Mouse (Mus musculus) liver, embryonic 11.5 days (tissue): Measurements from ENCODE around the gene Gas6. TPM values are rescaled to one million over a fixed set of nuclear protein-coding genes. Genes with fewer than 3 reads are reported as not detected.

Source experiments
- ATAC-seq: fragments of 200-750 bp; cut with Nextera tagmentation; replicated peaks from 2 replicates; pipeline ENCODE4 v1.8.0; 2017; ENCODE audit warnings: moderate number of reproducible peaks, mild to moderate bottlenecking, moderate TSS enrichment, moderate library complexity; ENCODE audit not compliant: low FRiP score
- DNase-seq: peaks from one replicate; pipeline ENCODE4 v3.0.0-alpha.2; 2017; ENCODE audit warnings: low spot score
- H3K27ac ChIP-seq: fragments of 300-500 bp; sonication (generic); 2 replicates; pipeline ENCODE4 v1.5.1; 2014; ENCODE audit warnings: mild to moderate bottlenecking, low read depth, low read length, control low read depth
- H3K27me3 ChIP-seq: fragments of 300-500 bp; sonication (generic); replicated peaks from 2 replicates; pipeline ENCODE4 v1.6.1; 2014; ENCODE audit warnings: low read length, mixed read lengths; ENCODE audit not compliant: control insufficient read depth, insufficient read depth
- H3K36me3 ChIP-seq: fragments of 300-500 bp; sonication (generic); 2 replicates; pipeline ENCODE4 v1.6.1; 2014; ENCODE audit warnings: mild to moderate bottlenecking, low read length, moderate library complexity, mixed read lengths; ENCODE audit not compliant: control insufficient read depth, insufficient read depth
- H3K4me1 ChIP-seq: fragments of 300-500 bp; sonication (generic); replicated peaks from 2 replicates; pipeline ENCODE4 v1.6.1; 2014; ENCODE audit warnings: low read length, mixed read lengths; ENCODE audit not compliant: control insufficient read depth, insufficient read depth
- H3K4me2 ChIP-seq: fragments of 300-500 bp; sonication (generic); 2 replicates; pipeline ENCODE4 v1.6.1; 2014; ENCODE audit warnings: mild to moderate bottlenecking, control low read depth, moderate library complexity
- H3K4me3 ChIP-seq: fragments of 300-500 bp; sonication (generic); 2 replicates; pipeline ENCODE4 v1.5.1; 2014; ENCODE audit warnings: low read depth, low read length, control low read depth
- H3K9ac ChIP-seq: fragments of 300-500 bp; sonication (generic); 2 replicates; pipeline ENCODE4 v1.6.1; 2014; ENCODE audit warnings: low read depth, low read length, control low read depth
- H3K9me3 ChIP-seq: fragments of 300-500 bp; sonication (generic); 2 replicates; pipeline ENCODE4 v1.6.1; 2016; ENCODE audit warnings: low read length, inconsistent platforms, mixed read lengths; ENCODE audit not compliant: control insufficient read depth
- WGBS: fragments of 180-500 bp; shearing (Covaris S2); extraction: QIAGEN DNeasy Blood & Tissue Kit; methylation state at CpG from one replicate; pipeline ENCODE4 v1.1.7; 2014; 5-methylcytosine and 5-hydroxymethylcytosine counted together
- polyA plus RNA-seq: library from polyadenylated mRNA; unstranded; fragments of >200 nt; fragmentation: Nextera tagmentation; extraction: Ambion mirVana; gene quantifications from 2 replicates; pipeline ENCODE4 v1.2.1, GENCODE M21; 2014

Gene Gas6
- polyA plus RNA-seq, 1 experiment from 2014 or later, result 5.5 TPM

DNA sequence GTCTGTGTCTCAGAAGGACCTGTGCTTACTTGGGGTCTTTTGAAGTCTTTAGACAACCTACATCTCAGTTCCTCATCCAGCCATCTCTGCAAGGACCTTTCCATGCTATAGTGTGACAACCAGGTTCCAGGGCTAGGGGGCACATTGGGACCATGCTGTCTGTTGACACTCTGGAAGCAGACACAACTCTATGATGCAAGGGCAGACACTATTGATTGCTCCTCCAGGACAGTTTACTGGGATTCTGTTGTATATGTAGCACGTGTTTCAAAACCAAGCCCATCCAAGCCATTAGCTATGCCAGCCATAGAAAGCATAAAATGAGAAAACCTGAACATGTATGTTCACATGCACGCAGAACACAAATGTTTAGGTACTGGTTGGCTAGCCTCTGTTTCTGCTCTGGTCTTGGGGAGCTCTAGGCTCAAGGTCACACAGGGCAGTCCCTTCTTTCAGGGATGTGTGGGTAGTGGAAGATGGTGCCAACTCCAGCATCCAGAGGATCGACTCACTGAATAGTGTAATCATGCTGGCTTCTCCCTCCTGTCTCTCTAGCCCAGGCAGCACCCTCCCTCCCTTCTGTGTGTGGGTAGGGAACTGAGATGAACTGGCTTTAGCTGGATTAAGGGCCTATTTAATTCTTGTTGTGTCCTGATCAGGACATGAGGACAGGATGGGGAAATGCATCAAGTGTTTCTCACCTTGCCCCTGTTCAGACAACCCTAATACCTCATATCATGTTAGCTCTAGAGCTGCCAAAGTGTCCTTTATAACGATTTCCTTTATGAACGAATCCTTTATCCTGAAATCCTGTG is 19.5 kb upstream of the Gas6 start:
- WGBS, result 78% methylated on average over 5 of the region's 5 CpGs
- Histone ChIP-seq H3K9me3 (no peaks in the 10 kb centered on the region), H3K4me2 (no peak overlapping the region), H3K27ac (no peak overlapping the region), H3K4me1 (no peaks in the 10 kb centered on the region), H3K4me3 (no peak overlapping the region), H3K36me3 (no peaks in the 10 kb centered on the region), H3K27me3 (no peaks in the 10 kb centered on the region), H3K9ac (no peak overlapping the region)
- DNase-seq (no peak), ATAC-seq (no peak)

DNA sequence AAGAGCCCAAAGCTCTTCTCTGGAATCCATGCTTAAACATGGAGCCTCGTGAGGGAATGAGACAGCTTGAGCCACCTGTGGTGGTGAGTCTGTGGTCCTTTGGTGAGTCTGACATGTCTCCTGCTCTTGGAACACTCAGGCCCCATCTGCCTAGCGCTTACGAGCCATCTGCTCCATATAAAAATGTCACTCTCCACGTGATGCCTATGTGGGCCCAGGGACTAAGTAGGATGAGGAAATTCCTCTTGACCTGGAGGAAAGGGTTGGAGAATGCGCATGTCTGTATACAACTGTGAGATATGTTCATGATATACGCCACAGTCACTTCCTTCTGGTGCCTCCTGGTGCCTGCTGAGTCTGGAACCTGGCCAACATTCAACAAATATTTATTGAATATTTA is 18.4 kb upstream of the Gas6 start:
- H3K9ac ChIP-seq, result no peak overlapping the region
- H3K4me1 ChIP-seq, result no peaks in the 10 kb centered on the region
- ATAC-seq (no peak), DNase-seq (no peak)
- no peaks in the 10 kb centered on the region for H3K36me3 ChIP-seq
- no peak overlapping the region for H3K4me3 ChIP-seq
- 65% methylated on average over 6 of the region's 6 CpGs for WGBS
- H3K27ac ChIP-seq, result no peak overlapping the region
- H3K9me3 ChIP-seq, result no peaks in the 10 kb centered on the region
- no peaks in the 10 kb centered on the region for H3K27me3 ChIP-seq
- H3K4me2 ChIP-seq, result no peak overlapping the region

DNA sequence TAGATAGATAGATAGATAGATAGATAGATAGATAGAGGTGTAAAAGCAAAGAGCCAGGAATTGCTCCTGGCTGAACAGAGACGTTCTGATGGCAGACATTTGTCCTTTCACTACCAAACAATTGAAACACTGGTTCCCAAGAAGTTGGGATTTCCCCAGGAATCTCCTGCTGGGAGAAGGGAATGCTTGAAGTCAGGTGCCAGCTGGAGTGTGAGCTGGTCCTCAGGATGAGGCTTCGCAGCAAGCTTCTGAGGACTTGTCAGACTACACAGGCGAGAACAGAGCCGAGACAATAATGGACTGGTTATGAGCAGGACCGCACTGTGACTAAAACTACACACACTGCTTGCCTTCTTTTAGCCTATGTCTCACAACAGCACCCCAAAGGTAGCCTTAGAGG is 17.7 kb upstream of the Gas6 start:
- Histone ChIP-seq H3K4me3 (no peak overlapping the region), H3K27ac (no peak overlapping the region), H3K4me2 (no peak overlapping the region), H3K9ac (no peak overlapping the region), H3K36me3 (no peaks in the 10 kb centered on the region), H3K27me3 (no peaks in the 10 kb centered on the region), H3K4me1 (no peaks in the 10 kb centered on the region), H3K9me3 (no peaks in the 10 kb centered on the region)
- DNase-seq, result no peak
- WGBS, result 69% methylated on average over 5 of the region's 5 CpGs
- ATAC-seq, result no peak

DNA sequence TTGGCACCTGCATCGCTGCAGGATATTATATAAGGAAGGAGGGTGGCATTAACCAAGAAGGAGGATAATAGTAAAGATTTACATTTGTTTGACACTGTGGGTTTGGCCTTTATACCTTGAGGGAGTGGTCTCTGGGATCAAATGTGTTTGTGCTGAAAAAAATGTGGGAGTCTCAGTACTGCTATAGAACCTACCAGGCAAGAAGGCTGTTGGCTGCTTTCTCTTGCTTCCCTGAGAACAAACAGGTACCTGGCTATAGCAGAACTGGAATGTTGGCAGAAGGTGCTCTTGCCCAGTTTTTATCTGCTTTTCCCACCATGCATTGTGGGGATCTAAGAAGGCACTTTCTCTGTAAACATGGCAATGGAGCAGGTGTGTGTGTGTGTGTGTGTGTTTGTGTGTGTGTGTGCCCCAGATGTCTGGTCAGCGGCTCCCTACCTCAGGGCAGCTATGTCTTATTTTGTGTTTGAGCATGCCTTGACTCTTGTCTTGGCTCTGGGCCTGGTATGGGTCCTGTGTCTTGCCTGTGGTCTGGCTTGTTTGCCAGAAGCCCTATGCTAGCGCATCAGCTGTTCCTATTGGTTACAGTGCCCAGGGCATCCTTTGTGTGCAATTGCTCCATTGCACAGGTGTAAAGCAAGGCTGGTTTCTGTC is 13.1 kb upstream of the Gas6 start:
- H3K4me2 ChIP-seq, result no peak overlapping the region
- H3K27me3 ChIP-seq, result no peaks in the 10 kb centered on the region
- H3K27ac ChIP-seq, result no peak overlapping the region
- H3K9ac ChIP-seq, result no peak overlapping the region
- H3K4me3 ChIP-seq, result no peak overlapping the region
- H3K9me3 ChIP-seq, result no peaks in the 10 kb centered on the region
- H3K4me1 ChIP-seq, result no peaks in the 10 kb centered on the region
- WGBS, result 78% methylated on average over 3 of the region's 3 CpGs
- DNase-seq, result no peak
- no peak for ATAC-seq
- no peaks in the 10 kb centered on the region for H3K36me3 ChIP-seq

DNA sequence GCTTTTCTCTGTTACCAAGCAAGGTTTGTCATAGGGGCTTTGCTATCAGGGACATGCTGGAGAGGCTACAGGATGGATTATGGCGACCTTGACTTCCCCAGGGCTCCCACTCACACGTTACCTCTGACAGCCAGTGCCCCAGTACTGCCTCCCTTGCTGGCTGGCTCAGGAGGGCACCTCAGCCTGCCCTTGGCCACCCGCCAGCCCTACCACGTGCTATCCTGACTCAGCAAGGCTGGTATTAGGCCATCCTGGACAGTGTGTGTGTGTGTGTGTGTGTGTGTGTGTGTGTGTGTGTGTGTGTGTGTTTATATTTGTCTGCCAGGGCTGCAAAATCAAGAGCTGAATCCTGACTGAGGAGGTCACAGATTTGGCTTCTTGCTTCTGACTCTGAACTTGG is 12.6 kb upstream of the Gas6 start:
- DNase-seq, result no peak
- 43% methylated on average over 4 of the region's 4 CpGs for WGBS
- Histone ChIP-seq H3K27me3 (no peaks in the 10 kb centered on the region), H3K4me3 (no peak overlapping the region), H3K27ac (no peak overlapping the region), H3K36me3 (no peaks in the 10 kb centered on the region), H3K9ac (no peak overlapping the region), H3K4me1 (no peaks in the 10 kb centered on the region), H3K4me2 (no peak overlapping the region), H3K9me3 (no peaks in the 10 kb centered on the region)
- ATAC-seq, result no peak

DNA sequence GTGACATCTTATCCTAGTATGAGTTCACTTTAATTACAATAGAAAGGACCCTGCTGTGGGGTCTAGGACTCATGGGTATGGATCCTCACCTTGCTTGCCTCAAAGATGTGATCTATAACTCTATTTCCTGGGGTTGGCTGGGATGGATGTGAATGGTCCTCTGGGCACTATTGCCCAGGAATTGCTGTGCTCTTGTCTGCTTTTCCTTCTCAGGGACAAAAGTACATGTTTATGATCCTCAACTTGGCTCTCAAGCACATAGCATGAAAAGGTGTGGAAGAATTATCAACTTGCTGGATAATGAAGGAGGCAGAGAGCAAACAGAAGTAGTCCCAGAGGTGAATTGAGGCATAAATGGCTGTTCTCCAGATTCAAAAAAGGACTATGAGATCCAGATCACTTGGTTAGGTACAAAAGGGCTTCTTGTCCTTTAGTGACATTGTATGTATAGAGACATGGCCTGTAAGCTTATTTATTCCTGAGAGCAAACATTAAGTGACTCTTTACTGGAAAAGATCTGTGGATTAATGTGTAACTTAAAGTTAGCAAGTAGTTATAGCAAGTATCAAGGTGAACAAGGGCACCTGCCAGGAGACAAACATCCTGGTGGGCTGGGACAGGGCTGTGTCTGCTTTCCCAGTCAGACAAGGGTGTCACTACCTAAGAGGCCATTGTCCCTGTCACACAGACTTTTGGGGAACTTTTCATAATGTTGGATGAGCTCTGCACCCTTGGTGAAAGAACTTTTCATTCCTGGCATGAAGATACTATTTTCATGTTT is 10.8 kb upstream of the Gas6 start:
- no peak for DNase-seq
- Histone ChIP-seq H3K4me1 (no peaks in the 10 kb centered on the region), H3K9me3 (no peaks in the 10 kb centered on the region), H3K27me3 (no peaks in the 10 kb centered on the region), H3K9ac (no peak overlapping the region), H3K4me2 (no peak overlapping the region), H3K4me3 (no peak overlapping the region), H3K27ac (no peak overlapping the region), H3K36me3 (no peaks in the 10 kb centered on the region)
- ATAC-seq, result no peak

DNA sequence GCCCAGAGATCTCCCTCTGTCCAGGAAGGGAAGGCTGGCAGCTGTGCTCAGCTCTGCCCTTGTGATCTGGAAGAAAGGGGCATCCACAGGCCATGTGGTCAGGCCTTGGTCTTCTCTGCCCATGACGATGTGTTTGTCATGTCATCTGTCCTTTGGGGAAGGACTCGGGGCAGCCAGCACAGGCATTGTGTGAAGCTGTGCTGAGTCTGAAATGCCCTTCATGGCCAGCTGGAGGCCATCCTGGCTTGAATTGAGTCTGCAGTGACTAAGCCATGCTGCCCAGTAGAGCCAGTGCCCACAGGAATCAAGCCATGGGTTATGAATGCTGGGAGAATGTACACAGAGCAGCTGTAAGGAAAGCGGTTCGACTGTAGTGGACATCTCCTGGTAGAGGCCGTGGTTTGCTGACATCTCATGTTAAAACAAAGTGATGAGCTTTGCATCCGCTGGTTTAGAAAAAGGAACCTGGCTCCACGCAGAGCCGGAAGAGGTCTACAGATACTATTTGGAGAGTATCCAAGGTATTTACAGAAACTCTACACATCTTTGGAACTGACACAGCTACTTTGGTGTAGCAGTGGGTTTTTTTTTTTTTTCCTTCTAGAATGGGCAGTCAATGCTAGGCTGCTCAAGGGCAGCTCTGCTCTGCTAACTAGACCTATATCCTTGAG is 9.8 kb upstream of the Gas6 start:
- no peak for ATAC-seq
- Histone ChIP-seq H3K4me2 (no peak overlapping the region), H3K9ac (no peak overlapping the region), H3K27me3 (no peaks in the 10 kb centered on the region), H3K27ac (no peak overlapping the region), H3K4me3 (no peak overlapping the region), H3K9me3 (no peaks in the 10 kb centered on the region), H3K36me3 (no peaks in the 10 kb centered on the region), H3K4me1 (no peaks in the 10 kb centered on the region)
- 66% methylated on average over 8 of the region's 8 CpGs for WGBS
- DNase-seq, result no peak

DNA sequence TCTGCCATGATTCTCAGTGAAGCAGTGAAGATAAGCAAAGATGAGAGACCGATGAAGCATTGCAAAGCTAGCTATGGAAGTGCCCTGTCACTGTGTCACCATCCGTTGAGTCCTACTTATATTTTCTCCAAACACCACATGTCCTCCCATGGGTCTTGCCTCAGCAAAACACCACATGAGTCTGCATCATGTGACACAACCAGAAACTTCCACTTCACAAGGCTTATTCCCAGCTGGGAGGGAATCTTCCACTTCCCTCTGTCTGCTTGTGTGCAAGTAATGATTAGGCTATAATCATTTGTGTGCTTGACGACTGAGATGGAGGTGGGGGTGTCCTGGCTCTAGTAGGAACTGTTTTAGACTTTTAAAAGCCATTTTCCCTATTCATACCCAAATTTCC is 6.9 kb upstream of the Gas6 start:
- WGBS, result 75% methylated on average over 3 of the region's 3 CpGs
- no peak overlapping the region for H3K4me3 ChIP-seq
- DNase-seq (no peak), ATAC-seq (no peak)
- H3K27me3 ChIP-seq, result no peaks in the 10 kb centered on the region
- no peaks in the 10 kb centered on the region for H3K36me3 ChIP-seq
- no peaks in the 10 kb centered on the region for H3K4me1 ChIP-seq
- H3K27ac ChIP-seq, result no peak overlapping the region
- no peak overlapping the region for H3K9ac ChIP-seq
- H3K4me2 ChIP-seq, result no peak overlapping the region
- H3K9me3 ChIP-seq, result no peaks in the 10 kb centered on the region
